Mouse (Mus musculus): ENCODE measurements around the gene Casc1.

Casc1 gene

DNA sequence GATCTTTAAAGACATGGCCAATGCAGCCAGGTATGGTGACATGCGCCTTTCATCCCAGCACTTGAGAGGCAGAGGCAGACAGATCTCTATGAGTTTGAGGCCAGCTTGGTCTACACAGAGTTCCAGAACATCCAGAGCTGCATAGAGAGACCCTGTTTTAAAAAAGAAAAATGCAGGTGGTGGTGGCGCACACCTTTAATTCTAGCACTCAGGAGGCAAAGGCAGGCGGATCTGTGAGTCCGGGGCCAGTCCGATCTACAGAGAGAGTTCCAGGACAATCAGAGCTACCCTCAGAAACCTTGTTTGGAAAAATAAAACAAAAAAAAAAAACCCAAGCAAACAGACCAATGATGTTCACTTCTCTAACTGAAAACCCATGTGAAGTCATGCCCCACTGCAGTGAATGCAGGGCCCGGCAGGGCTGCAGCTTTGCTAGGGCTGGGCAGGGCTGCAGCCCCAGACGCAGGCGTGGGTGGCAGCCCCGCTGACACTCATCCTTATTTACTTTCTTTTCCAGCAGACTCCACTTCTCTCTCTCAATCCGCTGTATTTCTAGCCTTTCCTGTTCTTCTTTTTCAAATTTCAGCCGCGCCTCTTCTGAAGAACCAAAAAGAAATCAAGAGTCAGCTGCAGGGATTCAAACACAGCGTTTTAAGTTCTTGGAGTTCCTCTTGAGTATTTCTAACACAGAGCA lies 8.2 kb downstream of the Casc1 start:
- DNase-seq (ENCODE audit: low spot score) = no peak

DNA sequence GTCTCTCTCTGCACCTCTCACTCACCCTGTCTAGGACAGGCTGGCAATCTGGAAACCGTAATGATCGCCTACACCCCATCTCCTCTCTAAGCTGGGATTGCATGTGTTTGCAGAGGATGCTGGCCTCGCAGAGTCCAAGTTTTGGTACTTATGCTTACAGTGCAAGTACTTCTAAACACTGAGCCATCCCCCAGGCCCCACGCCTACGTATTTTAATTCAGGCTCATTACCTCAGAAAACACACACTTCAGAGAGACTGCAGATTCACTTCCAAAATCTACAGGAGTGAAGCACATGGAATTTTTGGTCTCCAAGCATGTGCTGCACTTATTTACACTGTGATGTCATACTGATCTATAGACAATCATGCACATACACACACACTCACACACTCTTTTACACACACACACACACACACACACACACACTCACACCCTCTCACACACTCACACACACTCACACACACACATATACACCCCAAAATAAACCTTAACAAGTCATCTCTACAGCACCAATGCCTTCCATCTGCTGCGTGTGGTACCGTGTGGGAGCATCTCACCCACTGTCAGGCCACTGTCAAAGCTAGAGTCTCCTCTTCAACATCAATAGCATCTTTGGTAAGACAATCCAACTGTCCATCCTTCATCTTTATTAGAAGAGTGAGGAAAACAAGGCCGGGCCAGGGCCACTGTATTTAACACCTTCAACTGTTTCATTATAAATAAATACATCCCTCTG lies 12.7 kb downstream of the Casc1 start:
- no peak for DNase-seq (ENCODE audit: low spot score)

DNA sequence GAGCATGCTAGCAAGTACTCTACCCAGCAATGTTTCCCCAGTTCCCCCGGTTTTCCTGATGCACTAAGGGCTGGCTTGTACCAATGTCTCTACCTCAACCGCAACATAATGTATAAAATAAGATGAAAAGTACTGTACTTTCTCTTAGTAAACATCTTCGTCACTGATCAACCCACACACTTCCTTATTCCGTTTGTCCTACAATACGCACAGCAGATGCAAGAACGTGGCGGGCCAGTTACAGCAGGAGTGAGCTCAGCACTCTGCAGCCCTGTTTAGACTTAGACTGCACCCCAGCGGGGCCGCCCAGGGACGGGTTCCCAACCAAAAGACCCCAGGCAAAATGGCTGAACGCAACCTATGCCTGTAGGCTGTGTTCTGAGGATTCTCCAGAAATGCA lies 17.4 kb downstream of the Casc1 start:
- no peak for DNase-seq (ENCODE audit: low spot score)

DNA sequence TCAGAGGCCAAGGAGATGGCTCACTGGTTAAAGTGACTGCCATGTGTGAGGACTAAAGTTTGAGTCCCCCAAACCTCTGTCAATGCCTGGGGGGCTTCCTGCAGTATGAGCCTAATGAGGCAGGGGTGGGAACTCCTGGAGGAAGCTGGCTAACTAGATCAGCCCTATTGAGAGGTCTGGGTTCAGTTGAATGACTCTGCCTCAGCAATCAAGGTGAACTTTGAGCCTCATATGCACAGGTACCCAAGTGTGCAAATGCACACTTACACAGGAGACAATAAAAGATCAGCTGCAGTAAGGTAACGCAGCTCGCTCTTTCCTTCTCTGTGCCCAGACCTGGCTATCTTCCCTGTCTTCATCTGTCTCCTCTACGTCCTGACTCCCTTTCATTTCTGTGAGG lies 17.8 kb downstream of the Casc1 start:
- DNase-seq (ENCODE audit: low spot score) = no peak

DNA sequence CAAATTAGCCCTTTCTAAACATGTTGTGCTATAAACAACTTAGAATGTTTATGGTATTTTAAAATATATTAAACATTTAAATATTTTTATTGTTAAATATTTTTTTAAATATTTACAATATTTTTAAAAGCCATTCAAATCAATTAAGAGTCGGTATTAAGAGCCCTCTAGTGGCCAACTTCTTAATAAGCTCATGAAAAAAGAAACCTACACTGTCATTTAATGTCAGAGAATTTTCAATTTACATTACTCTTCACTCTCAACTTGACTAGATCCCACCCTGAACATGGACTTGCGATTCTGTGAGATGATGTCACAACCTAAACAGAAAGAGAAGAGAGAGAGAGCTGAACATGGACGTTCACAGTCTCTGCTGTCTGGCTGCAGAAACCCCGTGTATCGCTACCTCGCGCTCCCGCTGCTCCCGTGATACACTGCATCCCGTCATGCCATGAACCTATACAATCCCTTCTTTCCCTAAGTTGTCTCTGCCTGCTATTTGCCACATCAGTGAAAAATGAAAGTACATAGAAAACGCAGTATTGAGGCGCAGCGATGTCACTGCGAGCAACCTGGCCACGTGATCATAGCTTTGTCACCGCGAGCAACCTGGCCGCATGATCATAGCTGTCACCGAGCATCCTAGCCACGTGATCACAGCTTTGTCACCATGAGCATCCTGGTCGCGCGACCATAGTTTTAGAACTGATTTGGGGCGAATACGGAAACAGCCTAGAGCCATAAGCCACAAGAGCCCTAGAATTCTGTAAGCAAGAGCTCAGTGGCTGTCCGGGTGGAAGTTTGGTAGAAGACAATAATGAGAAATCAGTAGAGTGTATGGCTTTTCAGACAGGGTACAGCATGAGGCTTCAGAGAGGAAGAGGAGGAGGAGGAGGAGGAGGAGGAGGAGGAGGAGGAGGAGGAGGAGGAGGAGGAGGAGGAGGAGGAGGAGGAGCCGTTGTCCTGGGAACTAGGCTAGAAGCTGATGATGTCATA lies 23.4 kb downstream of the Casc1 start:
- no peak for DNase-seq (ENCODE audit: low spot score)

DNA sequence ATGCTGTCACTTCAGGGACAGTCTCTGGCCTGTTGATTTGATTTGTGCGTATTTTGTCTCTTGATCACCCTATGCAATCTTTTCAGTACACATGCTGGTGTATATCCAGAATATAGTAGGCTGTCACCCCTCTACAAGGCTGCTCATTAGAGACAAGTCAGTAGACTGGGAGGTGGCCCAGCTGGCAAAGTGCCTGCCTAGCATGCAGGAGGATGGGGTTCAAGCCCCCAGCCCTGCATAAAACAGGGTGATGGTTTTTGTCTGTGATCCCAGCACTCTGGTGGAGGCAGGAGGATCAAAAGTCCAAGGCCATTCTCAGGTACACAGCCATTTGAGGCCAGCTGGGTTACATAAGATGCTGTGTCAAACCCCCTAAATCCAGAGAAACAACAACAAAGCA lies 24.7 kb downstream of the Casc1 start:
- DNase-seq (ENCODE audit: low spot score) = no peak

DNA sequence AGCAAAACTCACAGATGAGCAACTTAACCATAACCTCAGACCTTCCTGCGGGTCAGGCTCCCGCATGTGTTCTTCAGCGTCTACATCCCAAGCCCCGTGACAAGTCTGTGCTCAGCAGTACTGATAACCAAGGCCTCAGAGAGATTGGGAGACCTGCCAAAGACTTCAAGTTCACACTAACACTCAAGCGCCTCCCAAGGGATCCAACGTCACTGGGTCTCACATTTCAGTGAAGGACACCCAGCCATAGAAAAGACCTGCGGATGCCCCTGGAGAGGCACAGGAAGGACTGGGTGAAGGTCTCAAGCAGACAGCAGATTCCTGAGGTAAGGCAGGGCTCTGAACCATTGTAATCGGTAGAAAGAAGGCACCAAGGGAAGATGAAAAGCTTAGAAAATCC lies 28.8 kb downstream of the Casc1 start:
- no peak for DNase-seq (ENCODE audit: low spot score)

DNA sequence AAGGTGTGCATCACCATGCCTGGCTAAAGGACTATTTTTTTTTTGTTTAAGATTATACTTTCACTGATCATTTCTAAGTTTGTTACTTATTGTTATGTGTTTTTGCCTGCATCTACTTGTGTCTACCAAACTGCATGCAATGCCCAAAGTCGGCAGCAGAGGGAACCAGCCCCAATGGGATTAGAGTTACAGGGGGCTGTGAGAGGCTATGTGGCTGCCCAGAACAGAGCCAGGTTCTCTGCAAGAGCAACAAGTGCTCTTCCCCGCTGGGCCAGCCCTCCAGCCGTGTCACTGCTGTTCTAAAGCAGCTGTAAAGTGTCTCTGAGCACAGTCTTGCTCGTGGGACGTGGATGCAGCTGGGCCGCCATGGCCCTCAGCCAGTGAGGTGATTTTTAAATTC lies 31.1 kb downstream of the Casc1 start:
- no peak for DNase-seq (ENCODE audit: low spot score)

DNA sequence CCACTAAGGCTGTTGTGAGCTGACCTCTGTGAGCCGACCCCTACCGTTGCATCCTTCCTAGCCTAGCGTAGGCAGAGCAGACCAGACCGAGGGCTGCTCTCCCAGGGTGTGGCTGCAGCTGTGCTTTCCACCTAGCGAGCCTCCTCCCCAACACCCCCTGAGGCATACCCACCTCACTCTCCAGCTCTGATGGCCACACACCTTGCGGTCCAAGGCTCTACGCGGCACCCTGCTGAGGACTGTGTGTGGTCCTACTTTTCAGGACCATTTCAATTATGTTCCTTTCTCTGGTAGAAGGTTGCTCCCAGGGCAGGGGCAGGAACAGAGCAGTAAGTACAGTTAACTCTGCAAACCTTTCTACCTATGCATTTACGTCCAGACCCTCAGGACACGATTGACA lies 34.3 kb downstream of the Casc1 start:
- DNase-seq (ENCODE audit: low spot score) = no peak

DNA sequence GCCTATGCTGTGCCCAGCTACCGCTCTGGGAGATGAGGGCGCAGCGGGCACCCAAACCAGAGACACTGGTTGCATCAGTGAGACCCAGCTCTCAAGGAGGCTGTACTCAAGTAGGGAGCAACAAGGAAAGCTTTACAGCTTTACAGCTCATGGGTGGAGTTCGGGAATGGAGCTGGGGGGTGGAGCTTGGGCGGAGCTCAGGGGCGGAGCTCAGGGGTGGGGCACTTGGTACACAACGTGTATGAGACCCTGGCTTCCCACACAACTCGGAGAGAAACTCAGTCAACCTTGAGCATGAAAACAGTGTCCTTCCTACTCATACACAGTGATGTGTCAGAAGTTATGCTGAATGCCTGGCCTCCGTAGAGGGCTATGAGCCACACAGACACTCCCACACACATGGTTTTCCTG lies 35.2 kb downstream of the Casc1 start:
- no peak for DNase-seq (ENCODE audit: low spot score)

DNA sequence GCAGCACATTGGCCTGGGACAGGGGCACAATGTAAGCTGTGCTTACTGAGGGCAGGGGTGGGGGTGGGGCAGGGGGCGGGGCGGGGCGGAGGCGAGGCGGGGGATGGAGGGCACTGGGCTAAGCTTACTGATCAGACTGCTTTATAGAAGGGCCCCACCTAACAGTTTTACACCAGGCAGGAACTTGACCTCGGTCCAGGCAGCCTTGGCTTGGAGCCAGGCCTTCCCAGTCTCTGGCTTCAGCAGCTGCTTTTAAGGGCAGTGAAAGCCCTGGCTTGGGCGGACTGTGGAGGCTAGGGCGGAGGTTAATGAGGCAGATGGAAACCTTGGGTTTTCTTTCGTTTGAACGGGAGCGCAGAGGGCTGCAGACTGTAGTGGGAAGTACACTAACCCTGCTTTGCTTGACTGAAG lies 37.0 kb downstream of the Casc1 start:
- peak; percentile 77 for DNase-seq (ENCODE audit: low spot score)

DNA sequence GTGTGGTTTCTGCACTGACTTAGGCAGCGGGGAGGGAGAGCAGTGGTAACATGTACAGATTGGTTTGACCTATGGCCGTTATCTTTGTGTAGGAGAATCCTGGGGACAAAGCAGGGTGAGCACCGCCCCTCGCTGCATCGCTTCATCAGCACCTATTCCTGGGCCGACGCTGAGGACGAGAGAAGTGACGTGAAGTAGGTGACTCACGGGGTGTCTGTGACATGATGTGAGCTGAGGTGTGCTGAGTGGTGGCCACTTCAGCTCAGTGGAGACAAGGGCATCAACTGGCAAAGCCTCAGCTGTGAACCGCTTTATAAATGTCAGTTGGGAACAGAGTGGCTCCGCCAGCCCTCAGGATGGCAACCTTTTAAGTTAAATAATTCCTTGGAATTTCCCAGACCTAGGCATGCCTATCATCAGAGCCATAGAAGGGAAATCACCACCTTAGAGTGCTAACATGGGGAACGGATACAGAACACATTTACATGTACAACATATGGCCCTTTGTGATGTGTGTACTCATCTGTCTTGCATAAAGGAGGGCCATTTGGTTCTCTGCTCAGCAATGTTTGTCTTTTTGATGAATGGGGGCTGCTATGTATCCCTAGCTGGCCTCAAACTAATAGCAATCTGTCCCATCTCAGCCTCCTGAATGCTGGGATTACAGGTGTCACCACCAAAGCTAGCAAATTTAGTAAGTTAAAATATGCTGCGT lies 38.8 kb downstream of the Casc1 start:
- DNase-seq (ENCODE audit: low spot score) = no peak

DNA sequence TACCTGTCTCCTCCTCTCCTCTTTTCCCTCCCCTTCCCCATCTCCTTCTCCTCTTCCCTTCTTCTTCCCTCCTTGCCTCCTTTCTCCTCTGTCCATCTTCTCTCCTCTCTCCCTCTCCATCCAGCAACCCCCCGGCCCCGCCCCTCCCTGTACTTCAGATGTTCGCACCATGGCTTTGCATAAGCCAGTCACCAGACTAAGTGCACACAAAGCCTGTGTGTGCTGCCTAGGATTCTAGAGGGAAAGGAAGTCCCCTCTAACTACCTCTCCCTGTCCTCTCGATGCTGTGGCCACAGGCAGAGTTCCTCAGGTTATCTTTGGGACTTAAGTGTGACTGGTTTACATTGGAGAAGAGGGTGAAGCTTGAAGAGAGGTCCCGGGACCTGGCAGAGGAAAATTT lies 50.2 kb downstream of the Casc1 start:
- no peak for DNase-seq (ENCODE audit: low spot score)

DNA sequence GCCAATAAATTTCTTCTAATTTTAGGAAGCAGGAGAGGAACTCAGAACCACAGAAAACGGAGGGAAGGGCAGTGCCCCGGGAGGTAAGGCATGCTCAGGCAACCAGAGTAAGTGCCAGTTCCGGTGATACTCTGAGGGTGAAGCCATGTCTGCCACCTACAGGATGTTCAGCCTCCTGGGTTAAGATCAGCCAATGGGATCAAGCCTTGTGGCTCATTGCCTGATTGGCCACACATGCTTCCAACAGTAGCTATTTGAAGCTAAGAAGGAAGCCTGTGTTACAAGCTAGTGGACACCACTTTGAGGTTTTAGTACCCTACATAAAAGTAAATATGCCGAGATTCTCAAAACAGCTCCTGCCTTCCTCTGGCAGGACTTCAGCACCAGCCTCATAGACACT lies 52.2 kb downstream of the Casc1 start:
- no peak for DNase-seq (ENCODE audit: low spot score)

DNA sequence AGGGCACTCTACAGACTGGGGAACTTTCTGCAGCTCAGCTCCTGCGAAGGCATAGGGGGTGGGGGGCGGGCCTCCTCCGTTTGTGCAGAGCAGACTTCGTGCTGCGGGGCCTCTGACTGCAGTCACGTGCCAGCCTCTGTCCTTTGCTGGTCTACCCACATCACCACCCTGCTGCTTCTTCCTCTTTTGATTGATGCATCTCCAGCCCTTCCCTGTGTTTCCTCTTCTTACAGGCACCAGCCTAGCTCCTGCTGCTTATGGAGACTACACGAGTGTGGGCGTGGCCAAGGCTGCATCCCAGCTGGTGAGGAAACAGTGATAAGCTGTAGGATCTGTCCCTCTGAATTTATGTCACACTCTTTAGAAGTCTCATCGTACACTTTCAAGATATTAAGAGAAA lies 61.8 kb downstream of the Casc1 start:
- DNase-seq (ENCODE audit: low spot score) = no peak

DNA sequence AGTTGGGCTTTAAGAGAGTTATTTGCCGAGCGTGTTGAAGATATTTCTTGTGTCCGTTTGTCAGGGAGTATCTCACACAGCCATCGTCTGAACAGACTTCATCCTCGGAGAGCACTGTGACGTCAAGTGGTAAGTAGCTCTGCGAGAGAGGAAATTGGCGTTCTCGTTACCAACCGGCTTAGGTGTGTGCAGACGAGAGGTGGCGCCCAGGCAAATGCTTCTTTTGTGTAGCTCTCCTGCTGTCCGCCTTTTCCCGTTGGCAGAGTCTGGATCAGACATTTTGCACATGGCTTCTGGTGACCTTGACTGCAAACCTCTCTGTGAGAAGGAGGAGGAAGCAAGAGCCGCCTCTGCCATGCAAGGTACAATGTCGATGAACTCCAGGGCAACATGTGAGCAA lies 63.1 kb downstream of the Casc1 start:
- no peak for DNase-seq (ENCODE audit: low spot score)

DNA sequence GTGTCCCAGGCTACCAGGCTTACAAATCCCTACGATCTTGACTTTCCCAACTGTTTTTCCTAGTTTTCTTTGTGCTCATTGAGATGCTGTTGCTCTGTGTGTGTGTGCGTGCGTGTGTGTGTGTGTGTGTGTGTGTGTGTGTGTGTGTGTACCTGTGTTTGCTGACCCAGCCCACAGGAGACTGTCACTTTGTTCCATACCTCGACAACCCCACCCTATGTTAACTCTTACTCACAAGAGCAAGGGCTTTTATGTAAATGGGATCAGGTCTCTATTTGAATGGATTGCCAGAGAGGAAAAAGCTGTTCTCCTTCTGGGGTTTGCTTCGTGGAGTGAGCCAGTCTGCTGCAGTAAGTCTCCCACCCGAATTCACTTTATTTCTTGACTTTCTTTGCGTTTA lies 65.6 kb downstream of the Casc1 start:
- no peak for DNase-seq (ENCODE audit: low spot score)

DNA sequence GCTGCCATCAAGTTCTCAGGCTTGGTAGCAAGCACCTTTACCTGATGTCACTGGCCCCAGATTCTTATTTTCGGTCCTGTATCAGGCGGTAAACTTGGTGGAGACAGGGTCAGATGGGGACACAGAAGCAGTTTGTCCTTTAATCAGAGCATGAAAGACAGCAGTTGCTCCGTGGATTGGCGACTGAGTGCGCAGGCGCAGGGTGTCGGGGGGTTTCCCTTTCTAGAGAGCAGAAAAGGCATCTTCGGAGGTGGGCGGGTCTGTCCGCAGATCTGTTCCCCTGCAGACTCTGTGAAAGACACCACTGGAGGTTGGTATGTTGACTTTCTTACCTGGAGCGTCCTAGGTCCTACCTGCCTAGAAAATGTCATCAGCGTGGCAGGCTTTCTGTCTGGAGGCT lies 69.0 kb downstream of the Casc1 start:
- no peak for DNase-seq (ENCODE audit: low spot score)

DNA sequence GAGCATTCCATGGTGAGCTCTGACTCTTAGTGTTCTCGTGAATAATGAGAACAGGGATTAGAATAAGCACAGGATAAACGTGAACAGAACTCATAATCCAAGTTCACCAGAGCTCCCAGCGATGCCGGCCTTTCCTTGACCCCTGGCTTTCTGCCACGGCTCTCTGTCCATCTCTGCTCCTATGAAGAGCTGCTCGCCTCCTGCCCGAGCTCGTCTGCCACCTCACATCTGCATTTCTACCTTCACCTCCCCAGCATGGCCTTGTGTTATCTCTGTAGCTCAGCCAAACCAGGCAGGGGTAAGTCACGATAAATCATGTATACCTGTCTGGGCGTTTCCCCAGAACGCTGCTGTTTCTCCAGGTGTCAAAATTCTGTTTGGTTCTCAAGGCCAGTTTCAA lies 70.1 kb downstream of the Casc1 start:
- DNase-seq (ENCODE audit: low spot score) = no peak

DNA sequence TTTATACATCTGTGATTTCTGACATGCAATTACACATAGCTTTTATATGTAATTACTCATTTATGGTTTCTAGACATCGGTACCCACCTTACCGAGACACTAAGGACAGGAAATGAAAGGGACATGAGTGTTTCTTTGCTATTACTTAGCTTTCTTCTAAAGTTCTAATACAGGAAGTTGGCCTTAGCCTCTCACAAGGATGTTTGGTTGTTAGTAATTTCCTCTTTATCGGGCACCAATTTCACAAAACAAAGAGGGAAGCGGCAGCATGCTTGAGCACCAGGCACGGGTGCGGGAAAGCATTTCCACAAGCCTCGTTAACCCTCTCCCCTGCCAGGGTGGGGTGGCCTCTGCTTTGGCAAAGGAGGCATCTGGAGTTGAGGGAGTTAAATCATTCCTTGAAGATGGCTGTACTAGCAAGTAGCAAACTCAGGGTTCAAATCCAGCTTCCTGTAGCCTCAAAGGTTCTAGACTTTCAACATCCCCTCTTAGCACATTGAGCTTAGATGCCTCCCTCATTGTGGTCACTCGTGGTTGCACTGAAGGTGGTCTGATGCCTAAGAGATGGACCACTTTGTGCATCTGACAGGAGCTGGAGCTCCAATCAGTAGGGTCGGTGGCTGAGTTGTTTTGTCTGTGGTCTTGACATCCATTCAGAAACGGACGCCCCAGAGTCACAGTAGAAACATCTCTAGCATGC lies 70.9 kb downstream of the Casc1 start:
- no peak for DNase-seq (ENCODE audit: low spot score)

DNA sequence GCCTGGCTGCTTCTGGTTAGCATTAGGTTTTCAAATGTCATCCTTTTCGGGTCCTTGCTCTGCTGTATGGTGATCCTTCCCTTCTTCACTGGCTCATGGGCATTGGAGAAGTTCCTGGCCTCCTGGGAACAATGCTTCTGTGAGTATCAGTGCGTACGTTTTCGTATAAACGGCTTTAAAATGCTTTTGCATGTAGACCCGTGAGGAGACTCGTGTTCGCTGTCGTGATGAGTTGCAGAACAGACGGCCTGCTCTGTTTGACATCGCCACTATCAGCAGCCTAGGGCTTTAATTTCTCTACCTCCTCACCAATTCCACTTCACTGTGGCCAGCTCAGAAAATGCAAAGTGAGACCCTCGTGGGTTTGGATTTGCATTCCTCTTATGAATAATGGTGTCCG lies 71.6 kb downstream of the Casc1 start:
- DNase-seq (ENCODE audit: low spot score) = no peak

DNA sequence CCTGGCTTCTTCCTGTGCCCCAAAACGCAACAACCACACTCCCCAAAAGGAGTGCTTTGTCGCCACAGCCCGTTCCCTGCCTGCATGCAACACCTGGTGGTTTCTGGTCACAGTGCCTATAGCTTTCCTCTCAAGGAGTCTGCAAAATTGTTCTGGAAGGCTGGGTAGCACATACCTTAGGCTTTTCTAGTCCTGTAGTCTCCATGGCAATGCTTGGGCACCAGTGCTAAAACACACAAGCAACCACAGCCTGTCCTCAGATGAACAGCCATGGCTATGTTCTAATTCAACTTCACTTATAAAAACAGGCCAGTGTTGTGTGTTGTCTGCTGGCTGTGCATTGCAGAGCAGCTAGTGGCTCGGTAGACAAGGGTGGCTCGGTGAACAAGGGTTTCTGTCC lies 74.0 kb downstream of the Casc1 start:
- no peak for DNase-seq (ENCODE audit: low spot score)
